Mouse (Mus musculus) embryonic facial prominence, embryonic 15.5 days (tissue): ENCODE measurements at regions not wholly inside any gene's neighbourhood (a gene's known extent, or its start where the extent isn't known, plus 50 kb on each side); places are given as distances from the start of the nearest gene placed in this dataset.
"Not testable (repeated sequence)": the region's sequence is repeated elsewhere in the genome, so short reads cannot be mapped to it uniquely, and the experiment has no call there.

Source experiments
- ATAC-seq: fragments of 200-750 bp; cut with Nextera tagmentation; 2 replicates; pipeline ENCODE4 v1.8.0; 2017; ENCODE audit warnings: low read depth, moderate TSS enrichment; ENCODE audit not compliant: insufficient number of reproducible peaks, low FRiP score, low TSS enrichment
- H3K27ac ChIP-seq: fragments of 300-500 bp; sonication (generic); replicated peaks from 2 replicates; pipeline ENCODE4 v1.5.1; 2015; ENCODE audit warnings: mild to moderate bottlenecking, inconsistent platforms
- H3K27me3 ChIP-seq: fragments of 300-500 bp; sonication (generic); 2 replicates; pipeline ENCODE4 v1.6.1; 2015; ENCODE audit warnings: inconsistent platforms
- H3K36me3 ChIP-seq: fragments of 300-500 bp; sonication (generic); 2 replicates; pipeline ENCODE4 v1.6.1; 2015; ENCODE audit warnings: mild to moderate bottlenecking, inconsistent platforms
- H3K4me1 ChIP-seq: fragments of 300-500 bp; sonication (generic); 2 replicates; pipeline ENCODE4 v1.6.1; 2015; ENCODE audit warnings: inconsistent platforms
- H3K4me2 ChIP-seq: fragments of 300-500 bp; sonication (generic); replicated peaks from 2 replicates; pipeline ENCODE4 v1.6.1; 2015; ENCODE audit warnings: mild to moderate bottlenecking, inconsistent platforms
- H3K4me3 ChIP-seq: fragments of 300-500 bp; sonication (generic); replicated peaks from 2 replicates; pipeline ENCODE4 v1.5.1; 2015; ENCODE audit warnings: mild to moderate bottlenecking, inconsistent platforms
- H3K9ac ChIP-seq: fragments of 300-500 bp; sonication (generic); 2 replicates; pipeline ENCODE4 v1.6.1; 2015; ENCODE audit warnings: inconsistent platforms
- H3K9me3 ChIP-seq: fragments of 300-500 bp; sonication (generic); replicated peaks from 2 replicates; pipeline ENCODE4 v1.6.1; 2016; ENCODE audit warnings: inconsistent platforms
- WGBS: fragments of 180-500 bp; shearing (Covaris S2); methylation state at CpG from one replicate; pipeline ENCODE4 v1.1.7; 2015; 5-methylcytosine and 5-hydroxymethylcytosine counted together

GRCm38 (mm10) chr12:45590191-45590590 is 515.7 kb upstream of the Stxbp6 start:
- no peaks in the 10 kb centered on the region for H3K9me3 ChIP-seq
- 83% methylated on average over 2 of the region's 2 CpGs for WGBS
- H3K9ac ChIP-seq, result no peak overlapping the region
- no peaks in the 10 kb centered on the region for H3K27me3 ChIP-seq
- H3K4me1 ChIP-seq, result no peaks in the 10 kb centered on the region
- no peak overlapping the region for H3K4me3 ChIP-seq
- H3K4me2 ChIP-seq, result no peak overlapping the region
- H3K36me3 ChIP-seq, result no peaks in the 10 kb centered on the region
- no peak for ATAC-seq
- no peak overlapping the region for H3K27ac ChIP-seq

- H3K4me3 ChIP-seq, result no peak overlapping the region
- no peak for ATAC-seq
- no peaks in the 10 kb centered on the region for H3K36me3 ChIP-seq
- H3K27ac ChIP-seq, result no peak overlapping the region
- no peaks in the 10 kb centered on the region for H3K4me1 ChIP-seq
- no peak overlapping the region for H3K4me2 ChIP-seq
- 74% methylated on average over 4 of the region's 4 CpGs for WGBS
- no peak overlapping the region for H3K9ac ChIP-seq
- H3K27me3 ChIP-seq, result no peaks in the 10 kb centered on the region
- no peaks in the 10 kb centered on the region for H3K9me3 ChIP-seq
Observed at GRCm38 (mm10) chr12:45585763-45586162, 511.3 kb upstream of the Stxbp6 start.

- Histone ChIP-seq H3K9me3 (no peaks in the 10 kb centered on the region), H3K27me3 (no peaks in the 10 kb centered on the region), H3K9ac (no peak overlapping the region), H3K36me3 (no peaks in the 10 kb centered on the region), H3K4me1 (no peaks in the 10 kb centered on the region), H3K4me3 (no peak overlapping the region), H3K27ac (no peak overlapping the region), H3K4me2 (no peak overlapping the region)
- ATAC-seq, result no peak
- 53% methylated on average over 13 of the region's 13 CpGs for WGBS
Observed at GRCm38 (mm10) chr12:45563325-45564030, 489.0 kb upstream of the Stxbp6 start.

DNA sequence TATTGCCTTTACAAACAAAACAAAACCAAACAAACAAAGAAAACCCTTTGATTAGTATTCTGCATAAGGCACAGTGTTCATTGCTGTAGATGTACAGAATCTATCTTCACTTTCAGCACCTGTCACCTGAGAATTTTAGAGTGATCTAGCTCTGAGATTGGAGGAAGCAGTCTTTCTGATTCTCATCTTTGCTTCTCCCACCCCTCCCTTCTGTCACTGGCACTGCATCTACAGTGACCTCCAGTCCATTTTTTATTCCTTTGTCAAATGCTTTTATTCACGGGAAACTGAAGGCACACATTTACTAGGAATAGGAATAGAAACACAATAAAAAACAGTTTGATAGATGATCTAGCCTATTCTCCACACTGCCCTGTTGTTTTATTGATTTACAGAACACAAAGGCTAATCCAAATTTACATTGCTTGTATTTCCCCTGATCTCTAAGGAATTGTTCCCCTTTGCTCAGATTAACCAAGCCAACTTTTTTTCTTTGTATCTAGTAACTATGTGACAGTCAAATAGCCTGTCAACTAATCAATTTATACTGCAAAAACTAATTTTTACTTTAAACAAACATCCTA is 488.2 kb upstream of the Stxbp6 start:
- H3K36me3 ChIP-seq, result no peaks in the 10 kb centered on the region
- H3K9ac ChIP-seq, result no peak overlapping the region
- H3K27ac ChIP-seq, result no peak overlapping the region
- H3K9me3 ChIP-seq, result no peaks in the 10 kb centered on the region
- 71% methylated on average over 1 of the region's 1 CpGs for WGBS
- no peak overlapping the region for H3K4me3 ChIP-seq
- no peak for ATAC-seq
- no peaks in the 10 kb centered on the region for H3K4me1 ChIP-seq
- no peaks in the 10 kb centered on the region for H3K27me3 ChIP-seq
- H3K4me2 ChIP-seq, result no peak overlapping the region

DNA sequence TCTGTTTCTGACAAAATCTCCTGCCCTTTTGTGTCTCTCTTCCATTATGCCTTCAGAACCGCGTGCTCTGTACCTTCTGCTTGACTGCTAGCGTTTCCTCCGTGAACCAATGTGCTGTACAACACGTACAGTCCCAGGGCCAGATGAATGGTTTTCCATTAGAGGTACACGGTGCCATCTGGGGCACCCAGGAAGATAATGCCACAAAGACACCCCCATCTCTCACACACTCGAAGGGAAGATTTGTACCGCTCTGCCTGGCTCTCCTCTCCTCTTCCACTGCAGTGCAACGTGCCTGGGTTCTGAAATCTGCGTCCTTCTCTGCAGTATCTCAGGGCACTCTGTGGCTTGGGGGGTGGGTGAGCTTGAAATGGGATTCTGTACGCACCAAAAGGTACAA is 487.4 kb upstream of the Stxbp6 start:
- ATAC-seq, result no peak
- no peak overlapping the region for H3K4me2 ChIP-seq
- no peaks in the 10 kb centered on the region for H3K27me3 ChIP-seq
- no peaks in the 10 kb centered on the region for H3K4me1 ChIP-seq
- no peaks in the 10 kb centered on the region for H3K36me3 ChIP-seq
- H3K9ac ChIP-seq, result no peak overlapping the region
- 67% methylated on average over 11 of the region's 11 CpGs for WGBS
- no peak overlapping the region for H3K4me3 ChIP-seq
- no peak overlapping the region for H3K27ac ChIP-seq
- H3K9me3 ChIP-seq, result no peaks in the 10 kb centered on the region

- Histone ChIP-seq H3K9me3 (no peaks in the 10 kb centered on the region), H3K4me1 (no peaks in the 10 kb centered on the region), H3K27me3 (no peaks in the 10 kb centered on the region), H3K9ac (no peak overlapping the region), H3K27ac (no peak overlapping the region), H3K36me3 (no peaks in the 10 kb centered on the region), H3K4me2 (no peak overlapping the region), H3K4me3 (no peak overlapping the region)
- no peak for ATAC-seq
- 41% methylated on average over 1 of the region's 1 CpGs for WGBS
Observed at GRCm38 (mm10) chr12:45561362-45561761, 486.9 kb upstream of the Stxbp6 start.

DNA sequence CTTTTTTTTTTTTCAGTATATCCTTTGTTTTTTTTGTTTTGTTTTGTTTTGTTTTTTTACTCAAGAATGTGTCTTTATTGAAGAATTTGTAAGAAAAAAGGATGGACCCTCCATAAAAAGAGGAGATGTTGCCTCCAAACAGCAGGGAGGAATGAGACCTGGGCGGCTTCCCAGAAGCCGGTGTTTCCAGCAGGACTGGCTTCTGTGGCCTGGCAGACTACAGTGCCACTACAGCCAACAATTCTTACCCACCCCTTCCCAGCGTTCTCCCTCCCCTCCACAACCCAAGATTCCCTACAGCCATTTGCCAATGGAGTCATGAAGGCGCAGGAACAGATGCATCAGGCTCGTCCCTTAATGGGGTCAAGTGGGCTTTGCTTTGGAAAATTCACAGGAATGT is 475.4 kb upstream of the Stxbp6 start:
- not testable (repeated sequence) for H3K4me1 ChIP-seq, H3K27ac ChIP-seq, ATAC-seq, H3K4me3 ChIP-seq, H3K9ac ChIP-seq, H3K9me3 ChIP-seq, H3K27me3 ChIP-seq, H3K4me2 ChIP-seq, H3K36me3 ChIP-seq
- 84% methylated on average over 5 of the region's 5 CpGs for WGBS

DNA sequence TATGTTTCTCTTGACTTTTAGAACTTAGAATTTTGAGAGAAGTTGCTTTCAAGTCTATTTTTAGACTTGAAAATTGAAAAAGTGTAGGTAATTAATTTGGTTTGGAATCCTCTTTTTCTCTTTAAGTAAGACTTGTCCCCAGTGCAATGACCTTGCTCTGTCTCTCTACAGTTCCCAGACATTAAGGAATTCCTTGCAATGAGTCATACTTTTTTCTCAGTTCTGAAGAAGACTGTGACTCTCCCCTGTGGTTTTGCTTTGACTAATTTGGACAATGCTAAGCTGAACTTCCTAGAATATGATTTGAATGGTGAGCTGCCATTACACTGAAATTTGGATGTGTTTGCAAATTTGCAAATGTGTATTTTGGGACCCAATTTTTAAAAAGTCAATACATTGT is 445.0 kb upstream of the Stxbp6 start:
- no peak for ATAC-seq
- no peaks in the 10 kb centered on the region for H3K4me1 ChIP-seq
- no peak overlapping the region for H3K4me3 ChIP-seq
- H3K27ac ChIP-seq, result no peak overlapping the region
- H3K9ac ChIP-seq, result no peak overlapping the region
- H3K27me3 ChIP-seq, result no peaks in the 10 kb centered on the region
- no peaks in the 10 kb centered on the region for H3K36me3 ChIP-seq
- H3K9me3 ChIP-seq, result no peaks in the 10 kb centered on the region
- no peak overlapping the region for H3K4me2 ChIP-seq

DNA sequence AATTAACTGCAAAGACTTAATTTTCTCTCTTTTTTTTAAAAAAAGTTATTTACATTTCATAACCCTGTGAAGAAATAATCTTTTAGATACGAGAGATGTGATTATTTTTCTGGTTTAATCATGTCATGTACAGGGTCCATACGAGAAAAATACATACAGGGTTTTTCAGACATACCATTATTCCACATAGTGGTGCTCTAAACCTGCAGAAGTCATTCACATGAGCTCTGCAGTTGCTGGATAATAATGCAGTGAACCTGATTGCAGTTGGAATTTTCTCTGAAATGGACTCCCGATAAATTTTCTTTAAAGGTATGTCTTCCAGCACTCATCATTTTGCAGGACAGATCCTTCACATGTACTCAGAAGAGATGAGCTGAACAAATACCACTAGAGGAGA is 439.9 kb upstream of the Stxbp6 start:
- Histone ChIP-seq H3K9me3 (no peaks in the 10 kb centered on the region), H3K36me3 (no peaks in the 10 kb centered on the region), H3K27me3 (no peaks in the 10 kb centered on the region), H3K4me3 (no peak overlapping the region), H3K4me1 (no peaks in the 10 kb centered on the region), H3K27ac (no peak overlapping the region), H3K9ac (no peak overlapping the region), H3K4me2 (no peak overlapping the region)
- ATAC-seq, result no peak
- 69% methylated on average over 3 of the region's 3 CpGs for WGBS

GRCm38 (mm10) chr12:45507400-45507982 is 433.0 kb upstream of the Stxbp6 start:
- Histone ChIP-seq H3K9me3 (no peaks in the 10 kb centered on the region), H3K27ac (no peak overlapping the region), H3K4me3 (no peak overlapping the region), H3K36me3 (no peaks in the 10 kb centered on the region), H3K4me1 (no peaks in the 10 kb centered on the region), H3K4me2 (no peak overlapping the region), H3K9ac (no peak overlapping the region), H3K27me3 (no peaks in the 10 kb centered on the region)
- 48% methylated on average over 7 of the region's 7 CpGs for WGBS
- ATAC-seq, result no peak

GRCm38 (mm10) chr12:45499834-45500233 is 425.3 kb upstream of the Stxbp6 start:
- WGBS, result 75% methylated on average over 6 of the region's 6 CpGs
- no peak for ATAC-seq

GRCm38 (mm10) chr12:45498230-45498629 is 423.7 kb upstream of the Stxbp6 start:
- H3K27ac ChIP-seq, result no peak overlapping the region
- no peak overlapping the region for H3K4me3 ChIP-seq
- ATAC-seq, result no peak
- H3K9me3 ChIP-seq, result no peaks in the 10 kb centered on the region
- H3K9ac ChIP-seq, result no peak overlapping the region
- H3K4me1 ChIP-seq, result no peaks in the 10 kb centered on the region
- no peaks in the 10 kb centered on the region for H3K27me3 ChIP-seq
- no peaks in the 10 kb centered on the region for H3K36me3 ChIP-seq
- no peak overlapping the region for H3K4me2 ChIP-seq

More at GRCm38 (mm10) chr12:45499834-45500233, 425.3 kb upstream of the Stxbp6 start:
- H3K4me3 ChIP-seq, result no peak overlapping the region
- no peak overlapping the region for H3K4me2 ChIP-seq
- H3K9me3 ChIP-seq, result no peaks in the 10 kb centered on the region
- H3K4me1 ChIP-seq, result no peaks in the 10 kb centered on the region
- no peaks in the 10 kb centered on the region for H3K27me3 ChIP-seq
- H3K36me3 ChIP-seq, result no peaks in the 10 kb centered on the region
- H3K9ac ChIP-seq, result no peak overlapping the region
- no peak overlapping the region for H3K27ac ChIP-seq
